Mouse (Mus musculus) adrenal gland, adult (tissue): ENCODE results near the gene Elovl7.

Experiments
- DNase-seq, 2 experiments: peaks; one replicate each; pipeline ENCODE4 v3.0.0; 2022 to 2023; ENCODE audit warnings: low spot score in 1 of 2; ENCODE audit not compliant: inconsistent age in 2 of 2

Elovl7 gene

GRCm38 (mm10) chr13:108240012-108240411 is 25.8 kb downstream of the Elovl7 start:
- peak; percentile 21 to 60 for DNase-seq

- no peak for DNase-seq
Observed at GRCm38 (mm10) chr13:108241715-108242114, 27.5 kb downstream of the Elovl7 start.

GRCm38 (mm10) chr13:108245086-108245697 is 31.0 kb downstream of the Elovl7 start:
- no peak for DNase-seq

GRCm38 (mm10) chr13:108251106-108251505 is 36.9 kb downstream of the Elovl7 start:
- DNase-seq = no peak

- DNase-seq = no peak
Observed at GRCm38 (mm10) chr13:108253977-108254376, 39.8 kb downstream of the Elovl7 start.

- peak; percentile 10 to 68 for DNase-seq
Observed at GRCm38 (mm10) chr13:108263042-108263441, 48.8 kb downstream of the Elovl7 start.

GRCm38 (mm10) chr13:108265394-108265793 is 51.2 kb downstream of the Elovl7 start:
- no peak for DNase-seq

GRCm38 (mm10) chr13:108267841-108268634 is 53.8 kb downstream of the Elovl7 start:
- DNase-seq = no peak

- DNase-seq = no peak
Observed at GRCm38 (mm10) chr13:108271458-108272148, 57.4 kb downstream of the Elovl7 start.

- no peak for DNase-seq
Observed at GRCm38 (mm10) chr13:108272332-108272731, 58.1 kb downstream of the Elovl7 start.

GRCm38 (mm10) chr13:108273034-108273433 is 58.8 kb downstream of the Elovl7 start:
- DNase-seq = no peak

- DNase-seq = no peak
Observed at GRCm38 (mm10) chr13:108273456-108273855, 59.3 kb downstream of the Elovl7 start.

- no peak for DNase-seq
Observed at GRCm38 (mm10) chr13:108276561-108276960, 62.4 kb downstream of the Elovl7 start.

GRCm38 (mm10) chr13:108277320-108277719 is 63.1 kb downstream of the Elovl7 start:
- no peak for DNase-seq

GRCm38 (mm10) chr13:108278592-108278991 is 64.4 kb downstream of the Elovl7 start:
- no peak for DNase-seq

- DNase-seq = no peak
Observed at GRCm38 (mm10) chr13:108284312-108284711, 70.1 kb downstream of the Elovl7 start.

GRCm38 (mm10) chr13:108287953-108288352 is 73.7 kb downstream of the Elovl7 start:
- no peak for DNase-seq

GRCm38 (mm10) chr13:108289436-108289835 is 75.2 kb downstream of the Elovl7 start:
- DNase-seq = no peak

GRCm38 (mm10) chr13:108290314-108290713 is 76.1 kb downstream of the Elovl7 start:
- no peak for DNase-seq

- peak; percentile 26 to 58 for DNase-seq
Observed at GRCm38 (mm10) chr13:108297350-108298093, 83.3 kb downstream of the Elovl7 start.

GRCm38 (mm10) chr13:108298241-108298640 is 84.0 kb downstream of the Elovl7 start:
- DNase-seq = no peak
